Mouse (Mus musculus) left cerebral cortex, adult 9 months (tissue): ENCODE measurements at regions not wholly inside any gene's neighbourhood (a gene's known extent, or its start where the extent isn't known, plus 50 kb on each side); places are given as distances from the start of the nearest gene placed in this dataset.

ENCODE experiments used
- DNase-seq, 2 experiments: peaks; one replicate each; pipeline ENCODE4 v3.0.0; 2022; ENCODE audit warnings: low spot score in 2 of 2

DNA sequence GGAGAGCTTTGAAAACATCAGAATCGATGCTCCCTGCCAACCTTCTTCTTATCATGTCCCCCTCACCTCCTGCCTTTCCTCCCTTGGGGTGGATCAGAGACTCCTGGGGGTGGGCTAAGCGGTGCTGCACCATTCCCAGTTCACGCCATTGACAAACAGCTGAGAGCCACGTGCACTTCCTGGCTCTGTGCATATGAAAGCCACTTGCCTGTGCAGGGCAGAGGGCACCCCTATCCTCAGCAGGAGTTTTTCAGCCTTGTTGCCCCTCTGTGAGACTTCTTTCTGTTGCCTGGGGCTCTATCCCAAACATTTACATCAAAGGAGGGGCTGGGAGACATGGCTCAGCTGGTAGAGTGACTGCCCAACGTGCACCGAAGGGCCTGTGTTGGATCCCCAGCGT lies 531.1 kb upstream of the Tbx3 start:
- no peak for DNase-seq

DNA sequence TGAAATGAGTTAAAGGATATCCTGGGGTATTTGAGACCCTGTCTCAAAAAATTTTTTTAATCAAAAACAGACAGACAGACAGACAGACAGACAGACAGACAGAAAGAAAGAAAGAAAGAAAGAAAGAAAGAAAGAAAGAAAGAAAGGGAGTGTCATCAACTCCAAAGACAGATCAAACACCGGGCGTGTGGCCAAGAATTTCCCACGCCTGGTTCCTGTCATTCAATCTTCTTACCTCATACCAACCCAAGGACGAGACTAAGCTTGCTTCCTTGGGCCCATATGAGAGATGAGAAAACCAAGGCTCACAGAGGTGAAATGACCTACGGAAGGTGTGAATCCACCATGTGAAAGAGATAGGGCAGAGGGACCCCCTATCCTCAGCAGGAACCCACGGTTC lies 530.7 kb upstream of the Tbx3 start:
- no peak for DNase-seq

DNA sequence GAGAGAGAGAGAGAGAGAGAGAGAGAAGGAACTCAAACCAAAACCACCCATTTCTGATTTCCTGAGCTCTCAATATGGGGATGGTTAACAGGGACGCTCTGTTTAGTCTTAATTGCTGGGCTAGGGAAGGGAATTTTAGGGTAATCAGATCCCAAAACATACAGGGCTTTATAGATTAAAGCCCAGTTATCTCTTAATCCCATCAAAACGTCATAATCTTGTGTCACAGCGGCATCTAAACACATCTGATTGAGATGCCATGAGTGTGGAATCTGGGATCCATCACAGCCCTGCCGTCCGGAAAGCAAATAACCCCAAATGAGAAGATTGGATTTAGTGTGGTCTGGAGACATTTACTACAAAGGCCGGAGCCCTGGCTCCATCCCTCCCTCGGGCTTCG lies 527.1 kb upstream of the Tbx3 start:
- no peak for DNase-seq

DNA sequence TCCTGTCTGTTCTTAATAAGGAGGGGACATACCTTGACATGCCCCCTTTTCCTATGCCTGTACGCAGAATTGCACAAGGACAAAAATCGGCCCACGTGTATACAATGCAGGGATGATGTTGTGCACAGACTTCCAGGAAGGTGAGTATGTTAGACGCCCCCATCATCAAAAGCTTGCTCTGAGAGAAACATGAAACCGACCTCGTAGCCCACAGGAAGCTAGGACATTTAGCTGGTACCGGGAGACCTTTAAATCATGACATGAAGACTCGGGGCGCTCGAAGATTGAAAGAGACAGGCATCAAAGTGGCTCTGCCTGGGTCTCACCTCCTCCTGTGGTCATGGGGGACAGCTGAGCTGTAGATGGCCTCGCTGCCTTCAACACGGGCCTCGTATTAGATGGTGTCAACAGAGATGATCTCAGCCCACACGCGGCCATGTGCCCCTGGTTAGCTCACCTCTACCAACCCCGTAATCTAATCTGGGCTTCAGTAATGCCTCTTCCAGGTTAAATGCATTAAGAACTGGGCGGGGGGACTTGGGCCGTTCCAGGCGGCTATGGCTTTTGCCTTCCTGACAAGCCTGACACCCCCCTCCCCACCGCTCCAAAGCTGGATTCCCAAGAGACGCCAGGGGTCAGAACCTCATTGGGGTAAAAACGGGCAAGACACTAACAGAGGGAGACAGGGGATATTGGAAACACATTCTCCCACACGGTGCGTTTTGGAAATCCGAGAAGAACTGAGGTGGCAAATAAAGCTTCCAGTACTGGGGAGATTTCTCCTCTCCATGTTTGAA lies 520.9 kb upstream of the Tbx3 start:
- no peak for DNase-seq

DNA sequence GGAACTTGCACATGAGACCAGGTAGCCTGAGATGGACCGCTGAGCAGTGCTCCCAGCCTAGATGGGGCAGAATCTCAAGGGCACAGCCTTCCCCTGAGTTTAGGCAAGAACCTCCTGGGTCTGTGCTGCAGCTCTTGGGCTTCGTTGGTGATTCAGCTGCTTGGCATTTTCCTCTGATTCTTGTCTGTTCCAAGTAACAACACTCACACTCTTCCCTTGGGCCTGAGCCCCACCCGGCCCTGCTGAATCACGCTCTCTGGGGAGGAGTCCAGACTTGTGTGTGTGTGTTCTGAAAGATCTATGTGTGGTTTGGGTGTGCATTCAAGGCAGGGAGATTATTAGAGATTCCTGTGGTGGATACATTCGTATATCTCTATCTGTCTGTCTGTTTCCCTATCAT lies 517.4 kb upstream of the Tbx3 start:
- no peak for DNase-seq

DNA sequence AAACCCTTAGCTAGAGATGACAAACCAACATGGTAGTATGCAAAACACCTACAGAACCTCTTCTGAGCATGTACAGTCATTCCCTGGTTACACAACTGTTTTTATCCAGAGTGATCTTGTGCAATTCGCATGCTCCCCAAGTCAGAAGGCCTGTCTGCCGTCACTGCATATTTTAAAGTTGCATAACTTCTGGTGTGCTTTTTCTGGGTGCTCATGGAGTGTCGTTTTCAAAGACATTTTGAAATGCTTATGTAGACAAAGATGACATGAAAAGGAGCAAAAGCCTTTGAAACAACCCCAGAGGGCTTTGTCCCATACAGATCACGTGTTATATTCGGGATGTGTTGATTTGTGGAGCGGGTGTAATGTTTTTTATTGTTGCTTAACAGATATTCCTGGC lies 513.8 kb upstream of the Tbx3 start:
- no peak for DNase-seq

DNA sequence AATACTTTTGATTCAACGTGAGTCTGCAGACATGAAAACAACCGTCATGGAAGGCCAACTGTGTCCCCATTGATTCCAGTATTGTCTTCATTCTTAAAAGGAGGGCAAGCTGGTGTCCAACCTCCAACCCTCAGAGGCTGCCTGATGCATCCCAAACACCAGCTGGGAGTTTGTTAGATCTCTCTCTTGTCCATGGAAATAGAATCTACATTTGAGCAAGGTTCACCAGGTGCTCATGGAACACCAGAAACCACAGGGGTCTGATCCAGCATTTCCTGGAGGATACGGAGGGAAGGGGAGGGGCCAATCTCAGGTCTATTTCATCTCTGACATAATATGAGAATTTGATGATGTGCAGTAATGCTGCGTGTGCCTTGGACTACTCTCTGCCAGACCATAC lies 512.3 kb upstream of the Tbx3 start:
- no peak for DNase-seq

DNA sequence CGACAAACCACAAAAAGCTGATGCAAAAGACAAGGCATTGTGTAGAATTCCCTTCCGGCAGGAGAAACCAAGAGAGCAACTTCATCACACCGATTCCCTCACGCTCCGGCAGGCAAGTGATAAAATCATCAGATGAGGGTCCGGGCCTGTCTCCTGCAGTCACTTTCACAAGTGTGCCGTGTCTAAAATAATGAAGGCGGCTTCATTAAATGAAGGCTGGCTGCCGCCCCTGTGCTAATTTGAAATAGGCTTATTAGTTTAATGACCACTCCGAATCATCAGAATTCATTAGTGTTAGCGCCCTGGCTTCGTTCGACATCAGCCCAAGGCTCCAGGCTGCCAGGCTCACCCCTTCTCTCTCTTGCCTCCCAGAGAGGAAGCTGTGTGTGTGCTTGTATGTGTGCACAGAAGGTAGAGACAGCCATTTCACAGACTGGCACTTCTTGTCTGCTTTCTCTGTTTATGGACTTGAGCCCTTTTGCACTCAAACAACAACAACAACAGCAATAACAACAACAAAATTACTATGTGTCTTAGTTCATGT lies 508.3 kb upstream of the Tbx3 start:
- no peak for DNase-seq

DNA sequence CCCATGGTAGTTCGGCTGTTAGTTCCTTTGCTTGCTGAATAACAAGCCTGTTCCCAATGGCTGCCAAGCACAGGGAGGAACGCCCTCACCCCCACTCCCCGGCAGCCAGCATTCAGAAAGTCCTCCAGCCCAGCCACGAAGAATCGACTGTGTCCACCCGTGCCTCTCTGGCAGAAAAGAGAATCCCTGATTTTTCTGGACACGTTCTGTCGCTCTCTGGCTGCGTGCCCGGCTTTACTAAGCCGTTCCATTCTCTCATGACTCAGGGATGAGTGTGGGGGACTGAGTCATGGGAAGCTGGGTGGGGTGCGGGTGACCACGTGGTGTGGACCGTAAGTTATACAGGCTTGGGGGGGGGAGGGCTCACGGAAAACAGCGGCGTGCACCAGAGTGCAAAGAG lies 502.8 kb upstream of the Tbx3 start:
- peak; percentile 46 to 87 for DNase-seq

DNA sequence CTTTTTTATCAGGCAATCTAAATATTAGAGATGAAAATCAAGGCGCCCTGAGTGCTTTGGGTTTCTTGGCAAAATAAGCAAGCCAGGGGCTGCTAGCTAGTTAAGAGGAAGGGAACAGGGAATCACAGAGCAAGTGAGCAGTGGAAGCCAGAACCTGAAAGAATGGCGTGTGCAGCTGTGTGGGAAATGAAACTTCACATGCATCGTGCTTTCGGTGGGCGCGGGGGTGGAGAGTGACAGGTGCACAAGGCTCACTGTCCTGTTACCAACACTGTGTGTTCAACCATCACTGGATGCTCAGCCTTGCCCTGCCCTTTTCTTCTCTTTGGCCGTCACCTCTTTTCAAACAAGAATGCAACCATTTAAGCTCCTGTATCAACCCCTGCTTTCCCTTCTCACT lies 501.2 kb upstream of the Tbx3 start:
- DNase-seq: no peak

DNA sequence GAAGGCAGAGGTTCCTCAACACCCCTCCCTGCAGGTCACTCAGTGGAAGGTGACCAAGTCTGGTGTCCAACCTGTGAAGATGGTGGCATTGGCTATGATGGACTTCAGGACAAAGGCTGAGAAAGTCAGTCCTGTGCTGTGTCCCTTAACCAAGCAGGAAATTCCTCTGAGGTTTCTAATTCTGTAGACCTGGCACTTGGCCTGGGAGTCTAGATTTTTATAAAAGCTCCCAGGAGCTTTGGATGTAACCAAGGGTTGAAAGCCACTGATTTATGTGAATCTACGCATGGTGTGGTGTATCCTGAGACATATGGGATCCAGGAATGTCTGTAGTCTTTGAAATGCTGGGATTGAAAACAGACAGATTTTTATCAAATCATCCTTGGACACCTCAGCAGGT lies 498.8 kb upstream of the Tbx3 start:
- no peak for DNase-seq

DNA sequence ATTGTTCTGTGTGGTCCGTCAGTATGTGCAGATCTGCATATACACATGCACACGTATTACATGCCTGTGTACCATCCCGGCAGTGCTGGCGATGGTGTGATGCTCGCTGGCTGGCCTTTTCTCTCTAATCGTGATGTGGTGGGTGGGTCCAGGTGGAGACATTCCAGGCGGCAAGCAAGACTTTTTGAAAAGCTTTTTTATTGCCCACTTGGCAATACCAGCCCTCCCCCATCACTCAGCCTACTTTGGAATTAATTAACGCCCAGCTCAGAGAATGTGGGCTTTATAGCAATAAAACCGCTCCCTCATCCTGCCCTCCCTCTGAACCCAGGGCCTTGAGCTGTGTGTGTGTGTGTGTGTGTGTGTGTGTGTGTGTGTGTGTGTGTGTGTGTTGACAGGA lies 491.7 kb upstream of the Tbx3 start:
- no peak for DNase-seq

DNA sequence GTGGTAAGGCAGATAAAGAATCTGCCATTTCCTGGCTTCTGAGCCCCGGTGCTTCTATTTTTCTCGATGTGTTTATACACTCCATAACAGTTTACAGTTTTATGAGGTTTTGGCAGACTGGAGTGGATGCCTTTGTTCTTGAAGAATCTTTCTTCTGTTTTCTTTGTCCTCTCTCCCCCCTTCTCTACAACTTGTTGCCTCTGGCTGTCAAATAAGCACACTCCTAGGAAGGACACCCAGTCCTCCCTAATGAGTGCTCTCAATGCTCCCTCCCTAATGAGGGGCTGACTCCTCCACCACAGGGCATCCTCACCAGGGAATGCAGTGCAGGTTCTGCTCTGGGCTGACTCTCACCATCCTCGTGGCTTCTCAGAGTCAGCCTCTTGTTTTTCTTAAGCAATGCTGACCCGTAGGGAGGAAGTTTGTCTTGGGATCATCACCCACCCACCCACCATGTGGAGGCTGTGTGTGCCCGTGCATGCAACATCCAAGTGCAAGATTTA lies 486.9 kb upstream of the Tbx3 start:
- DNase-seq: no peak

DNA sequence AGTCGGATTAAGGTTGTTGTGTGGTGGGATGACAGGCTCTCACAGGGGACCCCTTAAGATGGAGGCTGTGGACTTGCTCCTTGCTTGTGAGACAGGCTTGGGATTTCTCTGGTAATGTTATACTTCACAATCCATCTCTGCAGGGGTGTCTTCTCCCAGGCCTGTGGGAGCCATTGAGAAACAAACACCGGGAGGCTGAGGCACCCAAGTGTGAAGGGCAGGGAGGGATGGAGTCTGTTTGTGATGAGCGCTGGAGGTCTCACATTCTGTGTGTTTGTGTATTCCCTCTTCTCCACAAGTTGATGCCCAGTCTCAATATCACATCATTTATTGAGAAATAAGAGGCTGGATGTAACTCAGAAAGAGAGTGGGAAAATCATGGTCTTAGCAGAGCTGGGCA lies 483.9 kb upstream of the Tbx3 start:
- no peak for DNase-seq

DNA sequence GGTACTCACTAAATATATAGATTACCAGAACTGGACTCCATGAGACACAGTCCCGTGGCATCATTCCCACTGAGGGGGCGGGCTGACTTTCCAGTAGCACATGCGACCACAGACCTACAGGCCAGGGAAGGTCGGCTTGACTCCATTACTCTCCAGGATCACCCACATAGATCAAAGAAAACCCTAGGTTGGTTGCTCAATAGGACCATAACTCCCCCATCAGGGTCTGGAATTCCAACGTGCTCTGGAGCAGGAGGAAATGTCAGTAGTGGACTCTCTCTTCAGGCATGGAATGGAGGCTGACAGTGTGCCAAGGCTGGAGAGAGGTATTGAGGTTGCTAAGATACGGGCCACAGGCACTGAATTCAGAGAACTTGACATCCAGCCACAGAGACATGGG lies 482.0 kb upstream of the Tbx3 start:
- no peak for DNase-seq

DNA sequence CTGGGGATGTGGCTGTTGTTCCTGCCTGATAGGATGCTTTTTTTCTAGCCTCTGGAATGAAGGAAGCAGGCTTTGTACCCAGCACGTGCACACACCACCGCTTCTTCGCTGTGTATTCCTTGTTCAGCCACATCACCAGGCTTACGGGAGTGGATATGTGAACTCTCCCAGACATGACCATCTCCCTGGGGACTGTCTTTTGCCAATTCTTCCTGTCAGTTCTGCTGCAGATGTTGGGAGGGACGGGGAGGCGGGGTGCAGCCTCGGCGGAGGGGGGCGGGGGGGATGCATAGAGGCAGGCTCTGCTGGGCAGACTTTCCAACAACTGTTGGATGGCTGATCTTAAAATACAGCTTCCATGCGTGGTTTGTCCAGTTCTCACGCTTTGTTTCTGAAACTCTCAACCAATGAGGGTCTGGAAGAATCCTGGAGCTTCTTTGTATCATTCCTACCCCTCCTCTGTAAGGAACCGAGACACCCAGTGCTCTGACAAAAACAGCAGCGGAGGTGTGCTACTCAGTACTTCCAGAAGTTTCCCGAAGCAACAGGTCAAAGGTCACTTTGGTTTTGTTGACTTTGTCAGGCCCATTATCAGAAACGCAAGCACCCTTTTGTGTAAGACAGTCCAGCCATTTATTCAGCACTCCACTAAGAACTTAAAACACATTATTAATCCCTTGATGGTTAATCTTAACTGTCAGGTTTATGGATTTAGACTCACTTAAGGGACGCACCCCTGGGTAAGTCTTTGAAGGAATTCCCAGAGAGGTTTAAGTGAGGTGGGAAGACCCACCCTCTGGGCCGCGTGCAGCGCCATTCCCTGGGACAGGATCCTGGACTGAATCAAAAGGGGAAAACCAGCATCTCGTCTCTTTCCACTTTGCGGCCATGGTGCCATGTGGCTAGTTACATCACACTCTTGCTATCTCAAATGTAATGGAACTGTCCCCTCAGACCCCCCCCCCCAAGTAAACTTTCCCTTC lies 476.5 kb upstream of the Tbx3 start:
- no peak for DNase-seq

DNA sequence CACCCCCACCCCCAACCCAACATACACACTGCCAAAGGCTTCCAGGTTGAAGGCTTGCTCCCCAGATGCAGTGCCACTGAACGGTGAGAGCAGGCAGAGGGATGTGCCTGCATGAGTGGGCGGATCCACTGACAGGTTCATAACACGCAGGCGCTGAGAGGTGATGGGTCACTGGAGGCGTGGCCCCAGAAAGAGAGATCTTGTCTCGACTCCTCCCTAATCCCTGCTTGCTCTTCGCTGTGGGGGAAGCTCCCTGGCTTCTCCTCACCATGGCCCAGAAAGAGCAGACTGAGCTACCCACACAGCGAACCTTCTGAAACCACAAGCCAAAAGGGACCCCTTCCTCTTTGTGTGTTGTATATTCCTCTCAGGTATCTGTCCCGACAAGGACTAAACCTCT lies 470.6 kb upstream of the Tbx3 start:
- no peak for DNase-seq

DNA sequence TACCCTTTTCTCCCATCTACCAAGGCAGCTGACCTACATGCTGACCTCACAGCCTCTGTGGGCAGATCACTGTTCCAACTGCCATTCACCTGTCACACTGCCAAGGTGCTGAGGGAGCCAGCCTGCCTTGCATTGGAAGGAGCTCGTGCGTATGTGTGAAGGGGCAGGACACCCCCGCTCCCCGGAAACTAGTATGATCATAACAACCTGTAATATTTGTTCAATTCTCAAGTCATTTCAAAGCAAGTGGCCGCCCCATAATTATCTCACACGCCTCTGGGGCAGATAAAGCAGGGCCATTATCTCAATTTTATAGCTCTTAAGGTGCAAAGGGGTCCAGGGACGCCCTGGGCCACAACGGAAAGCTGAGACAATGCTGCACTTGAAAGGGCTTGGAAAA lies 469.2 kb upstream of the Tbx3 start:
- DNase-seq: no peak

DNA sequence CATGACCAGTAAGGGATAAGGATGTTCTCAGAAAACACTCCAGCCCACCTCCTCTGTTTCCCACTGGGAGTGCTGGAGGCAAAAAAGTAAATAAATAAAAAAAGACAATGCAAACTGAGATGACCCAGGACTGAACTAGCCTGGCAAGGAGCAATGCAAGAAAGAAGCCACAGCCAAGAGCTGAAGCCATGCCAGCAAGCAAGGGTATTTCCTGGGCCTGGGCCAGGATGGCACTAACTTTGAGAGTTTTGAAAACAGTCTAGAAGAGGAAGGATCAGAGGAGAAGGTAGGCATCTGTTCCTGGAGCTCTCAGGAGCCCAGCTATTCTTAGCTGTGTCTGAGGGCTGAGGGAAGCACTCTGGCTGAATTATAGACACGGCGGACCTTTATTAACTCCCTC lies 465.7 kb upstream of the Tbx3 start:
- no peak for DNase-seq

DNA sequence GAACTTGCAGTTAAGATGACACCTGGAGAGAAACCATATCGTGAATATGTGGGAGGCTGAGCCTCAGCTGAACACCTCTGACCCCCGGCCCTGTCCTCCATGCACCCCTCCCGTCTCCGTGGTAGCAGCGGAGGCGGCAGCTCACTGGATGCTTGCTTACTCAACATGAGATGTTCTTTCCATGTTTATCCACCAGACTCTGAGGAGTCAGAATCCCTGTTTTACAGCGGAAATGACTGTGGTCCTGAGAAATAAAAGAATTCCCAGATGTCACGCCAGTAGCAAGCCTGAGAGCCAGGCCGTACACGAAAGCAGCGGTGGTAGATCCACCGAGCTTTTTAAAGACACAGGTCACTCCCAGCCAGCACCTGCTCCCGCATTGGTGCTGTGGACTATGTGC lies 462.4 kb upstream of the Tbx3 start:
- no peak for DNase-seq

DNA sequence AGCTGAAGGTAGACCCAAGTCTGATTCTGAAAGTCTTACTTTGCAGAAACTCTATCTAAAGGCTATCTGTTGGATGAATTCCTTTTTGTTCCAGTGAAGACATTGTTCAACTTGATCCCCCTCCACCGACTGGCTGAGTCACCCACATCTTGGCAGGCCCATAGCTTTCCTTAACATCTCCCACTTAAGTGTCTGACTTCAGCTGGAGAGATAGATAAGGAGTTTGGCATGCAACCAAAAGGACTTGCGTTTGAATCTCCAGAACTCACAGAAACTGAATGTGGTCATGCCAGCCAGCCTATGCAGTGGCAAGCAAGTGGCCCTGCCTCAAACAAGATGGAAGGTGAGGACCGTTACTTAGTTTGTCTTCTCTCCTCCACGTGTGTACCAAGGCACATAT lies 457.3 kb upstream of the Tbx3 start:
- peak; percentile 36 to 53 for DNase-seq

DNA sequence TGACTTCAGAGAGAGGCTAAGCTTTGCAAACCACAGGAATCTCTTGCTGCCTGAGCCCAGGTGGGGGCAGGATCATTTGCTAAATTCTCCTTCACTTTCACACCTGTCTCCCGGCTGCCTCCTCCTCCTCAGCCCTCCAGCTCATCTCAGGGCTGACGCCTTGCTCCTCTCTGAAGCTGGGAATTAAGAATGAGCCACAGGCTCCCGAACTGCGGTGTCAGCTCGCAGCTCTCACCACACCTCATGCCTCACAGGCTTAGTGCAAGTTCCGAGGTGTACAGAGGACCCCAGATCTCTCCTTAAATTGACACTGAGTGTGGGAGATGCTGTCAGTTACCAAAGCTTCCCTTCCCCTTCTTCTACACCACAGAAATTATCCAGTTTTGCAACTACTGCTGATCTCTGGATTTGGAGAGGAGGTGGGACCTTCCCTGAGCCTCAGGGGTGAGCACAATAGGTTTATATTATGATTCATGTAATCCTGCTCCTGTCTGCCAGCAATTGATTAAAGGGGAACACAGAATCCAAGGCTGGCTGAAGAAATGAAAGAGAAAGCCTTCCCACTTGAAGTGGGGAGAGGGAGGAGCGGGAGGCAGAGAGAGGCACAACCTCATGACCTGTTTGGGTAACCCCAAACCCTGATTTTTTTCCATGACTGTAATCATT lies 456.6 kb upstream of the Tbx3 start:
- DNase-seq: peak in 1 of 2 experiments; percentile 12
